Mouse (Mus musculus) heart, postnatal 25 days (tissue): ENCODE measurements around the gene Spata31d1a. TPM values are rescaled to one million over a fixed set of nuclear protein-coding genes. Genes with fewer than 3 reads are reported as not detected.
"Not testable (repeated sequence)": the region's sequence is repeated elsewhere in the genome, so short reads cannot be mapped to it uniquely, and the experiment has no call there.

ENCODE experiments used
- DNase-seq: peaks from one replicate; pipeline ENCODE4 v3.0.0; 2022; ENCODE audit warnings: low spot score
- intact Hi-C: fragments of 180-260 bp; cut with DNase I; formaldehyde crosslinking; loops from one replicate; pipeline ENCODE4 v1.15.1; 2025
- total RNA-seq, 2 experiments: library from RNA; stranded (reverse); gene quantifications; 2 replicates each; pipeline ENCODE4 v1.2.3; 2021

Spata31d1a gene
- total RNA-seq: not detected

GRCm38 (mm10) chr13:59710230-59710629 lies at the start of gene Spata31d1a:
Spata31d1a (minus strand) TSS chr13:59710330.
- no peak for DNase-seq
- intact Hi-C loops: no loop called here

GRCm38 (mm10) chr13:59756906-59757305 lies 46.8 kb upstream of the Spata31d1a start:
- no peak for DNase-seq
- intact Hi-C loops: no loop called here

- no peak for DNase-seq
- intact Hi-C loops: no loop called here
Observed at GRCm38 (mm10) chr13:59750310-59750709, 40.2 kb upstream of the Spata31d1a start.

GRCm38 (mm10) chr13:59746711-59747110 lies 36.6 kb upstream of the Spata31d1a start, which contains the start of gene 1700014D04Rik:
1700014D04Rik (minus strand) TSS chr13:59746752.
- DNase-seq: no peak
- intact Hi-C loops: no loop called here

GRCm38 (mm10) chr13:59746164-59746563 lies 36.0 kb upstream of the Spata31d1a start:
- no peak for DNase-seq
- intact Hi-C loops: no loop called here

GRCm38 (mm10) chr13:59745462-59745861 lies 35.3 kb upstream of the Spata31d1a start:
- intact Hi-C loops: no loop called here
- no peak for DNase-seq

GRCm38 (mm10) chr13:59741697-59742096 lies 31.6 kb upstream of the Spata31d1a start:
- DNase-seq: no peak
- intact Hi-C loops: no loop called here

GRCm38 (mm10) chr13:59741096-59741495 lies 31.0 kb upstream of the Spata31d1a start:
- intact Hi-C loops: no loop called here

GRCm38 (mm10) chr13:59739397-59739796 lies 29.3 kb upstream of the Spata31d1a start:
- no peak for DNase-seq
- intact Hi-C loops: loop anchor here (10.0 kb wide), 1 partner anchor 1105 kb away; no protein-coding TSS in a partner anchor

More at GRCm38 (mm10) chr13:59741096-59741495, 31.0 kb upstream of the Spata31d1a start:
- DNase-seq: peak; percentile 22

- no peak for DNase-seq
- intact Hi-C loops: loop anchor here (10.0 kb wide), 1 partner anchor 1104 kb away; no protein-coding TSS in a partner anchor
Observed at GRCm38 (mm10) chr13:59738455-59738854, 28.3 kb upstream of the Spata31d1a start.

GRCm38 (mm10) chr13:59735190-59735589 lies 25.1 kb upstream of the Spata31d1a start:
- intact Hi-C loops: loop anchor here (10.0 kb wide), 1 partner anchor 1100 kb away; no protein-coding TSS in a partner anchor
- no peak for DNase-seq

- intact Hi-C loops: loop anchor here (10.0 kb wide), 1 partner anchor 1100 kb away; no protein-coding TSS in a partner anchor
- DNase-seq: not testable (repeated sequence)
Observed at GRCm38 (mm10) chr13:59734347-59734746, 24.2 kb upstream of the Spata31d1a start.

GRCm38 (mm10) chr13:59733936-59734335 lies 23.8 kb upstream of the Spata31d1a start:
- intact Hi-C loops: loop anchor here (10.0 kb wide), 1 partner anchor 1099 kb away; no protein-coding TSS in a partner anchor
- no peak for DNase-seq

GRCm38 (mm10) chr13:59731652-59732051 lies 21.5 kb upstream of the Spata31d1a start, which contains the start of gene Spata31d1d:
Spata31d1d (minus strand) TSS chr13:59731752.
- intact Hi-C loops: loop anchor here (10.0 kb wide), 1 partner anchor 1097 kb away; no protein-coding TSS in a partner anchor
- no peak for DNase-seq

GRCm38 (mm10) chr13:59728378-59729093 lies 18.4 kb upstream of the Spata31d1a start:
- intact Hi-C loops: loop anchor here (2.0 to 5.0 kb wide), 3 partner anchors 36 to 211 kb away; partner anchors contain the start of gene 4921517D22Rik
- peak; percentile 48 for DNase-seq

- no peak for DNase-seq
- intact Hi-C loops: loop anchor here (5.0 kb wide), 2 partner anchors 34 to 209 kb away; partner anchors contain the start of gene 4921517D22Rik
Observed at GRCm38 (mm10) chr13:59726139-59726867, 16.2 kb upstream of the Spata31d1a start.

GRCm38 (mm10) chr13:59722089-59722488 lies 12.0 kb upstream of the Spata31d1a start:
- intact Hi-C loops: not testable (repeated sequence)

GRCm38 (mm10) chr13:59719475-59719874 lies 9.3 kb upstream of the Spata31d1a start:
- intact Hi-C loops: no loop called here

More at GRCm38 (mm10) chr13:59722089-59722488, 12.0 kb upstream of the Spata31d1a start:
- DNase-seq: not testable (repeated sequence)

GRCm38 (mm10) chr13:59718857-59719440 lies 8.8 kb upstream of the Spata31d1a start:
- intact Hi-C loops: not testable (repeated sequence)
- DNase-seq: peak; percentile 27

More at GRCm38 (mm10) chr13:59719475-59719874, 9.3 kb upstream of the Spata31d1a start:
- DNase-seq: no peak

- intact Hi-C loops: no loop called here
- DNase-seq: no peak
Observed at GRCm38 (mm10) chr13:59713710-59714109, 3.6 kb upstream of the Spata31d1a start.
